Mouse (Mus musculus): ENCODE measurements around the gene Cldn14. TPM values are rescaled to one million over a fixed set of nuclear protein-coding genes. Genes with fewer than 3 reads are reported as not detected.
A peak's percentile ranks its signal among the peaks of the same experiment; 100 is the strongest.

The Cldn14 gene
- total RNA-seq, 1 experiment from 2014 or later = not detected

DNA sequence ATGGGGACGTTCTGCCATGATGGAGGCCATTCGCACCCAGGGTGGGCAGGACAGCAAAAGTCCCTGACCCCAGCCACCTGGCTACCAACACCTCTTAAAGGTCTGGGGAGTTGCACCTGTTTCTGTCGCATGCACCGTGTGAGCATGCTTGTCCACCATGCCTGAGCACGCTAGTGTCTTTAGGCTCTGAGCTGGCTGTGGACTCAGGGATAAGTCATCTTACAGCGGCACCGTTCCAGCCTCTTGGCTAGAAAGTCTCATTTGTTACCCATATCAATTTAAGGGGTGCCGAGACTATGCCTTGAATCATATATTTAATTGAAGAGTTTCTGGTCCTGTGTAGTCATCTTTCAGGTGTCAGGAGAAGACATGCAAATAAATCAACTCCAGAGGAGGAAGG, 40.7 kb downstream of the Cldn14 start:
- ATAC-seq (ENCODE audit: extremely low read depth, insufficient number of reproducible peaks, low FRiP score, poor library complexity, severe bottlenecking) = no peak

DNA sequence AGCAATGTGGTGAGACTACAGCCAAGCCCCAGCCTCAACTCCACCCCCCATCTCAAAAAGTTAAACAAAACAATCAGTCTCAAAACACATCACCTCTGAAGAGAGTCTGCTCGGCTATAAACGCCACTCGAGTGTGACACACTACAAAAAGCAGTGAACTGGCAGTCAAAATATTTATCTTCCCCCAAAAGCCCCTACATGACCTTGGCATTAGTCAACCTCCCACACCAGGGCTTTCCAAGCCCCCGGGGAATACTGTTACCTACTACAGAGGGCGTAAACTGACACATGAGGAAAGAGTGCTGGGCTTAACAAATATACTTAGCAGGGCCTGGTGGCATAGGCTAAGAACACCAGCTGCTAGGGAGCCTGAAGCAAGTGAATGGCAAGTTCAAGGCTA, 46.4 kb downstream of the Cldn14 start:
- ATAC-seq (ENCODE audit: extremely low read depth, insufficient number of reproducible peaks, low FRiP score, poor library complexity, severe bottlenecking) = no peak

DNA sequence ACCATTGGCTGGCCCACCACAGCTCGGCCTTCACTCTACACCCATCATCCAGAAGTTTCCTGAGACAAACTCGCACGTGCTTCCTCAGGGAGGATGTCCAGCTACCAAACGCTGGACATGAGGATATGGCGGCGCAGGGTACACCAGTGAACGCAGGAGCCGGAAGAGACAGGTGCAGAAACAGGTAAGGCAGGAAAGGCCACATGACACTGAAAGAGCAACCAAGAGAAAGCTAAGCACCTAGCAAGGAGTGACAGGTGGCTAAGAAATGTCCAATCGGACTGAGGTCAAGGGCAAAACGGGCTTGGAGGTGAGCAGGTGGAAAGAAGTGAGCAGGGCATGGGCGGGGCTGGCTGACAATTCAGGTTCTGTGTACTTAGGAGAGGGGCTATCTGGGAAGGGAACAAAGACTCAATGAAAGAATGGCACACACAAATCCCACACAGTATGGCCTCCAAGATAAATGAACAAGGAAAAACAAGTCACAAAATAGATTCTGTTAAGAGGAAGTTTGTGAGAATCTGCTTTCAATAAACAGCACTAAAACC, 47.5 kb downstream of the Cldn14 start:
- no peak for ATAC-seq (ENCODE audit: extremely low read depth, insufficient number of reproducible peaks, low FRiP score, poor library complexity, severe bottlenecking)

DNA sequence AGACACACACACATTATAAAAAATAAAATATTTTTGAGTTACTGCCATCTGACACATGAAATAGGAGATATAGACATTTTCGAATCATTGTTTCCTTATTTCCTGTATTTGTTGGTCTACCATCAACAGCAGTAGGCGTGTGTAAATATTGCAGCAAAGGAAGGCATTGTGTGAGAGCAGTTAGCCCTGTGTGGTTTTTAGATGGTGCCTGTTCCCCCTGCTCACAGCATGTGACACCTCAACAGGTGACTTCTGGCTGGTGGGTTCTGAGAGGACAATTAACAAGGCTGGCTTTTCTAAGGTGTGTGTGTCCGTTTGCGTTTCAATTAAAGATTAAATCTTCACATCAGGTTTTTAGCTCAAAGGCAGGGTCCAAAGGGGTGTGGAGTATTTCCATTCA, 48.1 kb downstream of the Cldn14 start:
- no peak for ATAC-seq (ENCODE audit: extremely low read depth, insufficient number of reproducible peaks, low FRiP score, poor library complexity, severe bottlenecking)

DNA sequence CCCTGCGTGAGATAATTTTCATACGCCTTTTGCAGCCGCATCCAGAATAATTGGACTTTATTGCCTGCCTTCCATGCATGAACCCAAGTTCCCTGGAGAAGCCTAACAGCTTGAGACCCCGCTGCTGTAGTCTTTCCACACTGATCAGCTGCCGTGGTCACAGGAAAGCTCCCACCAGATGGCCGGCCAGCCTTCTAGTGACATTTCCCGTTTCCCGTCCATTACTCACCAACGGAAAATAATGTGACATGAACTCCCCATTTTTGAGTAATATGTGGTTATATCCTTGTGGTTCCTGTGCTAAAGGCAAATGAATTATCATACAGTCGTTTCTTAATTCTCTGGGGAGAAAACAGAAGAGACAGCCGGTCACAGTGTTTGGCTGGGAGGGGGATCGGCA, 51.2 kb downstream of the Cldn14 start:
- ATAC-seq (ENCODE audit: extremely low read depth, insufficient number of reproducible peaks, low FRiP score, poor library complexity, severe bottlenecking) = no peak

DNA sequence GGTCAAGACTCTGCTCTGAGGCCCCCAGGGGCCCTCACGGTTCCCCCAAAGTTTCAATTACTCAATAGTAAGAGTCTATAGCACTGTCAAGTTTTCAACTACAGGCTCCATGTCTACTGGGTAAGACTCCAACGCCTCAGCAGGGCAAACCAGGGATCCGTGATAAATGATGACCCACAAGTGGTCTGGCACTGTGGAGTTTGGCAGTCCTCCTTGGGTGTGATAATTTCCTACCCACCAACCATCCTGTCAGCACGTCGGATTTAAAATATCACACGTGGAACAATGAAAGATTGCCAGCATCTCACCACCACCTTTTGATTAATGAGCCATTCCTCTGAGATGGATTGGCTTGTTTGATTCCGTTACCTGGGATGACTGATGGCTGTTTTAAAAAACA, 51.7 kb downstream of the Cldn14 start:
- no peak for ATAC-seq (ENCODE audit: extremely low read depth, insufficient number of reproducible peaks, low FRiP score, poor library complexity, severe bottlenecking)

DNA sequence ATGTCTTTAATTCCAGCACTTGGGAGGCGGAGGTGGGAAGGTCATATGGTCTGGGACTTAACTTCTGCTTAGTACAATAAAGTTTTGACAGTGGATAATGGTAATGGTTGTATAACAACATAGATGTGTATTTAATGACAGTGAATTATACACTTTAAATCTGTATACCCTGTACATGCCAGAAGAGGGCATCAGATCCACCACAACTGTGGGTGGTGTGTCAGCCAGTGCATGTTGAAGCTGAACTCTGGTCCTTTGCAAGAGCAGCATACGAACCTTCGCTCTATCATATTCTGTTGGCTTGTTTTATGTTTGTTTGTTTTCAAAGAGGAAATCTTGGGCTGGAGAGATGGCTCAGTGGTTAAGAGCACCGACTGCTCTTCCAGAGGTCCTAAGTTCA, 61.2 kb downstream of the Cldn14 start:
- no peak for ATAC-seq (ENCODE audit: extremely low read depth, insufficient number of reproducible peaks, low FRiP score, poor library complexity, severe bottlenecking)

DNA sequence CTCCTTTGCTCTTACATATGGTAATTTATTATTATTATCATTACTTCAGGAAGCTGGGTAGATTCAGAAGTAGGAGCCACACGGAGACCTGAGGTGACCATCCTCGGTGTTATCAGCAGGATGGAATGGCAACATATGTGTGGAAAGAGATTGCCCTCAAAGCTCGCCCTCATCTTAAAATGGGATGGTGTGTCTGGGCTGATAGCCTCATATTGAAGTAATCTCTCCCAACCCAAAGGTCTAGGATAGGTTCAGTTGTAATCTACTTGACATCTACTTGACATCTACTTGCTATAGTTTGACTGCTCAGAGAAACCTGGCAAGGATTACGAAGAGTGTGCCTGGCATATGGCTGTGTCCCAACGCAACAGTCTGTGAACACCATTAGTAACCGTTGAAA, 64.3 kb downstream of the Cldn14 start:
- ATAC-seq (ENCODE audit: extremely low read depth, insufficient number of reproducible peaks, low FRiP score, poor library complexity, severe bottlenecking) = no peak

DNA sequence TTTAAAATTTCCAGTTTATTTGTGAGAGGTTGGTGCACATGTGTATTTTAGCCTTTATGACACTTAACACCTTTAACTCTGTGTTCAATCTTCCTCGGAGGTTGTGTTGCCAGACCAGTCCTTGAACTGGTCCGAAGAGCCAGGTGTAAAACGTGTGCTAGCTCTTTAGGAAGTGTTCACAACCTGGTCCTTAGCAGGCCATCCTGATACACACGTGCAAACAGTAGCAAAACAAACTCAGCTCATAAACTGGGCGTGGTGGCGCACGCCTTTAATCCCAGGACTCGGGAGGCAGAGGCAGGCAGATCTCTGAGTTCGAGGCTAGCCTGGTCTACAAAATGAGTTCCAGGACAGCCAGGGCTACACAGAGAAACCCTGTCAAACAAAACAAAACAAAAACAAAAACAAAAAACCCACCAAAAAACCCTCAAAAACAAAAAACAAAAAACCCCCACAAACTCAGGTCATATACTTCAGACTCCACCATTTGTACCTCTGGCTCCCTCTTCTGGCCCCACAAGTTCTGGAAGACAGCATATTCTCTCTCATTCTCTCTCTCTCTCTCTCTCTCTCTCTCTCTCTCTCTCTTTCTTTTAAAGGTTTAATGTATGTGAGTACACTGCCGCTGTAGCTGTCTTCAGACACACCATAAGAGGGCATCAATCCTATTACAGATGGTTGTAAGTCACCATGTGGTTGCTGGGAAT, 65.7 kb downstream of the Cldn14 start:
- ATAC-seq (ENCODE audit: extremely low read depth, insufficient number of reproducible peaks, low FRiP score, poor library complexity, severe bottlenecking) = no peak

DNA sequence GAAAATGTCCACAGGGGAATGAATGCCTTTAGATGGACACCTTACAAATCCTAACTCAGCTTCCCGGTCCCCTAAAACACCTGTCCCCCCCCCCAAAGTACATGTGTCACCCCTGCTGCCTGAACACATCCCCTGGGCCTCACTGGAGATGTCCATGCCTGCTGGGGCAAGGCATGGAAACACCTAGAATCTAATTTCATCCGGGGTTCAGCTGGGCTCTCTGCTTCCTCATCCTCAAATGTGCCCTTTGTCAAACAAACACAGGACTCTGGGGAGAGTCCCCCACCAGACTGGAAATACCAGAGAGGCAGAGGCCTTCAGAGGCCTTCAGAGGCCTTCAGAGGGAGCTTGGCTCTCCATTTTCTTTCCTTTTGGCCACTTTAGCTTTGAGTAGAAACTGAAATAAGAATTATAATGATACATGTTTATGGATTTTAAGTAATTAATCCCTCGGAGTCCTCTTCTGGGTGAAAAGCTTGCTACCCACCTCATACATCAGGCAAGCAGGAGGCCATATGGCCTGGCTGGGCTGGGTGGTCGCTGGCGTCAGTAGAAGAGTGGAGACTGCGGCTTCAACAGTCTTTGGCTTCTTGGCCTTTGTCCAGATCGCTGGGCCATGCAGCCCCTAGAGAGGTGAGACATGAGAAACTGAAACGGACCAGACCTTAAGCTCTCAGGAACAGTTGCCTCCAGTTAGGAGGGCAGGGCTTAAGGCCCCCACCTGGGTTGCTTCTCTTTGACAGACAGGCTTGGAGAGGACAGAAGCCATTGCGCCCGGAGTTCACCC, 66.7 kb downstream of the Cldn14 start:
- ATAC-seq (ENCODE audit: extremely low read depth, insufficient number of reproducible peaks, low FRiP score, poor library complexity, severe bottlenecking) = 0 out of 2 replicates have a peak, but pooled peaks have one; percentile 25

DNA sequence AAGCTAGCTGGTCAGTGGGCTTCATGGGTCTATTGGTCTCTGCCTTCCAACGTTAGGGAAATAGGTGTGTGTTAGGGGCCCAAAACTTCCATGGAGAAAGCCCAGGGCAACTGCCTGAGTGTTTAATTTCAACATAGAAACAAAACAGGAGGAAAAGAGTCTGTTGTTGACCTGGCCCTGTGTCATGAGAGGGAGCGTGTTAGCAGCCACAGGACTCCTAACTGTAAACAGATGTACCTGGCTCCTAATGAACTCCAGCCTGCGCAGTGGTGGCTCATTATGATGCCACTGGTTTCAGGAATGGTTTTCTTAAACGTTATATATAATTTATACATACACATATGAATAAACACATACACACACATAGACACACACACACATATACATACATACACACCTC, 68.7 kb downstream of the Cldn14 start:
- no peak for ATAC-seq (ENCODE audit: extremely low read depth, insufficient number of reproducible peaks, low FRiP score, poor library complexity, severe bottlenecking)

DNA sequence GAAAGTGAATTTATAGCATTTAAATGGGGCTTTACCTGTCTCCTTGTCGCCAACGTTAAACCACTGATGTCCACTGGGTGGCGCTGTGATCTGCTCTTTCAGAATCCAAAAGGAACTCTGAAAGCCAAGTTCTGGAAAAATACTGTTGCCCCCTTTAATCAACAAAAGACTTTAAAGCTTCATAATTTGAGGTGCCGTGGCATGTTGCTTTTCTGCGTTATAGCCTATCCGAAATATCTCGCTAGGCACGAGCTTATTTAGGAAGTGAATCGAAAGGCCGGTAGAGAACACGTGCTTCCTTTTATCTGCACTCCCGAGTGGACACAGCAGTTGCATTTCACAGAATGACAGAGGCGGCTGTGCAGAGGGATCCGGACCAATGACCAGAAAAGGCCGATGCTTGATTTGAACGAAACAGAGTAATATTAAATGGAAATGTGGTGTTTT, 70.2 kb downstream of the Cldn14 start:
- ATAC-seq (ENCODE audit: extremely low read depth, insufficient number of reproducible peaks, low FRiP score, poor library complexity, severe bottlenecking) = no peak

DNA sequence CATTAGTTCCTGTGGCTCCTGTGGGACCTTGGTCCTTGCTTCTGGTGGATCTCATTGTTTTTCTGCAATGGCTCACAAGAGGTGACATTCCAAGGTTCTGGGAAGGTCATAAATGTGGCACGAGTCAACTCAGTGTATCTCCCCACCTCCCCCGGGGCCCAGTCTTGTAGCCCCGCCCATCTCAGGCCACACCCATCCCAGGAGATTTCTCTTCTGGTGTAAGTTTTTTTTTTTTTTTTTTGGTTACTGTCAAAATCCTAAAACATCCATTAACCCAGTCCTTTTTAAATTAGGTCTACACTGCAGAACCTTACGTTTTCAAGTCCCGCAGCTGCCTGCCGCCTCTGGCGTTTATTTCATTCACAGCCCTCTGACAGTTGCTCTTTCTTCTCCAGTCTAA, 73.6 kb downstream of the Cldn14 start:
- peak; percentile 37; the same call in 1 of the 2 replicates for ATAC-seq (ENCODE audit: extremely low read depth, insufficient number of reproducible peaks, low FRiP score, poor library complexity, severe bottlenecking)

DNA sequence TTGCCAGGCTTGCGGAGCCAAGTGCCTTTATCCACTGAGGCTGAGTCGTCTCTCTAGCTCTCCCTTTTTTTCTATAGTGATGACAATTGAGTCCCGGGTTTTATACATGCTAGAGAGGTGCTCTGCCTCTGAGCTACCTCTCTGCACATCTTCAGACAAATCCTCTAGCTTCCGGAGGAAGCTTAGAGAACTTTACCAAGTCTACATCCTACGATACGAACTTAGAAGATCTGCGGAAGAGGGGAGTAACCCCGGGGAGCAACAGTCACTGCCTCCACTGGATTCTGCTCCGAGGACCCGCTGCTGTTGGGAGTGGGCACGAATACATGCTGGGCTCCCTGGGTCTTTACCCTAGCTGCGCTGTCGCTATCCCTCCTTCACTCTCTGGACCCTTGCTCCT, 74.0 kb downstream of the Cldn14 start:
- no peak for ATAC-seq (ENCODE audit: extremely low read depth, insufficient number of reproducible peaks, low FRiP score, poor library complexity, severe bottlenecking)

DNA sequence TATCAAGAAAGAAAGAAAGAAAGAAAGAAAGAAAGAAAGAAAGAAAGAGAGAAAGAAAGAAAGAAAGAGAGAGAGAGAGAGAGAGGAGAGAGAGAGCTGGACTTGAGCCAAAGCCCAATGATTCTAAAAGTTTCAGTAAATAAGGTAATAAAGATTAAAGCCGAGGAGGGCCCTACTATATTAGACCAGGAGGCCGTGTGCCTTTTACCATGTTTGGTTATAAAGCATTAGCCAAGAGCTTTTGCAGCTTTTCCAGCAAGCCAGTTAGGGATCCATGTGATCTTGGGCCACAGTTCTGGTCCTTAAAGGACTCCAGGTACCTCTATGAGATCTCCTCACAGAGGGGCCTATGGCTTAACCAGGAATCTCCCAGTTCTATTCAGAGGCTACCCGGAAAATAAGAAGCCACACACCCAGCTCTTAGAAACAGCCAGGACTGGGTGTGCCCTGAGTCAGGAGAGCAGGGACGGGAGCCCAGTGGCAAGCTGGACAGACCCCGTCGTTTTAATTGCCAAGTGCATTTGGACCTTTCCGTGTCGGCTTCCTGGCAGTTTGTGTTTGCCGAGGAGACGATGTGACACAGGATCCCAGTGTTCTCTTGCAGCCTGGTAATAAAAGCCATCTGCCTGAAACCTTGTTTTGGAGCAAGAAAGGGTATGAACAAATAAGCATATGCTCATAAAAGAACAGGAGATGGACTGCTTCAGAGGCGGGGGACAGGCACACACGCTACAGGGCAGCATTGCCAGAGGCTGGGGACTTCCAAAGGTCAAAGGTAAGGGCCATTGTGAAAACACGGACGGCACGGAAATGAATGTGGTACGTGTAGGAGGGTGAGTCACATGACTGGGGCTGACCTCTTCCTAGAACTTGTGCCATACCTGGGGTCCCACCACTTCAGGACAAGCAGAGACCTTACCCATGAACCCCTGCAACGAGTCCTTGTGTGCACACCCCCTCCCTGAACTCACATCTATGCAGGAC, 76.2 kb downstream of the Cldn14 start:
- no peak for ATAC-seq (ENCODE audit: extremely low read depth, insufficient number of reproducible peaks, low FRiP score, poor library complexity, severe bottlenecking)

DNA sequence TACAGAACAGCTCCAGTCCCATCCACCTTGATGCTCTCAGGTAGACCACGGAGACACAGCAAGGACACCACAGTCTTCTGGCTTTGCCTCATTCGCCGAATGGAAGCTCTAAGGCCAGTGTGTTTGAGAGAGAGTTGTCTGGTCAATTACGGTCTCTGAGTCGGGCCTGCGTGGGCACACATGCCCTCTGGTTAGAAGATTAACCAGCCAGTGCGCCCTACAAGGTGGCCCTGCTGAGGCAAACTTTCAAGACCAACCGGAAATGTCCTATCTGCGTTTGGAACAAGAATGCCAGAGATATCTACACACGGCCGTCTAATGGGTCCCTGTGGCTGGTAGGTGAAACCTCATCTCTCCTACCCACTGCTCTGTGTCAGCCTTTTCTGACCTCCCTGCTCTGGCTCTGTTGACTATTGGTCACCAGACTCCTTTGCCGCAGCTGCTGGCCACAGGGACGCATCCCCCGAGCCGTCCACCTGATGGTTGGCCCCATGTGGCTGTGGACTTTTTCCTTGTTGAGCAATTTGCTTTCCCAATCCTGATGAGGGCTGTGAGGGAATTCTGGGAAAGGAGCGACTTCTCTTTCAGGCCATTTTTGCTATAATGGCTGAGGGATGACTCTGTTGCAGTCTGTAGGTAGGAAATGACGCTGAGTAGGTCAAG, 79.1 kb downstream of the Cldn14 start:
- no peak for ATAC-seq (ENCODE audit: extremely low read depth, insufficient number of reproducible peaks, low FRiP score, poor library complexity, severe bottlenecking)

DNA sequence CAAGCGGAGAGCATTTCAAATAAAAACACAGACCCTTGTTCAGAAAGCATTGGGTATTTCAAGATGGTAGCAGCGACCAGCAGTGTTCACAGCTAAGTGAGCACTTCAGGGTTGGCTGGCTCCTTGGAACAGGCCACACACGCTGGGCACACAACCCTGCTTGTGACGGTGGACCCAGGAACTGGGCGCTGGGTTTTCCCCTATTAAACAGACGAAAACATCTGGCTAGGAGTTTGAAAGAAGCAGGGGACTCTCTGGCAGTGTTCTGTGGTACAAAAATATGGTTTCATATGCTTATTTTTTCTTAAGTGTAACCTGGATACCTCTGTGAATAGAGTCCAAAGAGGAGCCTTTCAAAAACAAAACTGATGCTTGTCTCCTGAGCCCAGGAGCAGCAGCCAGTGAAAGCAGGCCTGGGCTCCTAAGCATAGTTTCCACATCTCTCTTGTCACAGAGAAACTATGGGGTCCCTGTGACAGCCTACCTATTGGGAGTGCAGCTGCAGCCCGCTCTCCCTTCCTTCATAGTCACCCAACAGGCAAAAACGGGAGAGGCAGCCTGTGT, 82.9 kb downstream of the Cldn14 start:
- ATAC-seq (ENCODE audit: extremely low read depth, insufficient number of reproducible peaks, low FRiP score, poor library complexity, severe bottlenecking) = no peak

DNA sequence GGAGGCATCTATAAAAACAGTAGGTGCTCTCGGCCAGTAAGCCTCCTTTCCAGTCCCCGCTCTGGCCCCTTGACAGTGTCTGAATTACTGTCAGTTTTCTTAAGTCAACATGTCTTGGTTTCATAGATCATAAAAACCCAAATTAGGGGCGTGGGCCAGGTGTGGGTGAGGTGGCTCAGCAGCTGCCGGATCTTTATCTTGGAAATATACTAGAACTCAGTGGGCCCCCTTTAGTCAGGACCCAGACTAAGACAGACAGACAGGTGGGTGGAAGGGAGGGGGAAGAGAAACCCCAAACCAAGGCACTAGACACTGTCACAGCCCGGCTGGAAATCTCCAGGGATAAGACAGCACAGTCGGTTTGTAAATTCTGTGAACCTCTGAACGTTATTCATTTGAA, 84.8 kb downstream of the Cldn14 start:
- ATAC-seq (ENCODE audit: extremely low read depth, insufficient number of reproducible peaks, low FRiP score, poor library complexity, severe bottlenecking) = no peak
